Mouse (Mus musculus) heart, adult 2 months (tissue): Measurements from ENCODE around the gene Acsl4. TPM values are rescaled to one million over a fixed set of nuclear protein-coding genes. Genes with fewer than 3 reads are reported as not detected.

Experiments
- DNase-seq, 2 experiments: peaks; one replicate each; pipeline ENCODE4 v3.0.0; 2021
- H3K27ac ChIP-seq: fragments of 200-600 bp; 2 replicates; pipeline ENCODE4 v1.8.1; 2022
- H3K27me3 ChIP-seq: fragments of 200-500 bp; 2 replicates; pipeline ENCODE4 v1.6.1; 2012; ENCODE audit warnings: mild to moderate bottlenecking, low read length, inconsistent platforms, mixed read lengths; ENCODE audit not compliant: control insufficient read depth, insufficient read depth
- H3K36me3 ChIP-seq: fragments of 200-500 bp; 2 replicates; pipeline ENCODE4 v1.6.1; 2012; ENCODE audit warnings: low read length, inconsistent platforms; ENCODE audit not compliant: control insufficient read depth, insufficient read depth
- H3K4me1 ChIP-seq: fragments of 200-500 bp; 2 replicates; pipeline ENCODE4 v1.6.1; 2011; ENCODE audit warnings: low read length; ENCODE audit not compliant: control insufficient read depth, insufficient read depth
- H3K4me3 ChIP-seq: fragments of 200-600 bp; 2 replicates; pipeline ENCODE4 v1.8.1; 2022
- H3K79me2 ChIP-seq: fragments of 200-500 bp; replicated peaks from 2 replicates; pipeline ENCODE4 v1.6.1; 2012; ENCODE audit warnings: mild to moderate bottlenecking, inconsistent platforms, low read length, moderate library complexity, mixed read lengths; ENCODE audit not compliant: control insufficient read depth, insufficient read depth
- H3K9ac ChIP-seq: fragments of 200-500 bp; 2 replicates; pipeline ENCODE4 v1.6.1; 2012; ENCODE audit warnings: low read depth, mild to moderate bottlenecking, control low read depth, inconsistent platforms, low read length, mixed read lengths
- CTCF ChIP-seq: fragments of 200-600 bp; IDR thresholded peaks from 2 replicates; pipeline ENCODE4 v1.8.1; 2022; ENCODE audit warnings: antibody characterized with exemption, mild to moderate bottlenecking, moderate library complexity
- EP300 ChIP-seq: fragments of 200-500 bp; IDR thresholded peaks from 2 replicates; pipeline ENCODE4 v1.6.1; 2011; ENCODE audit warnings: low read depth, low read length, control low read depth; ENCODE audit not compliant: insufficient read depth
- POLR2A ChIP-seq: fragments of 200-500 bp; IDR thresholded peaks from 2 replicates; pipeline ENCODE4 v1.6.1; 2011; ENCODE audit warnings: mild to moderate bottlenecking, low read depth, low read length, control low read depth; ENCODE audit not compliant: insufficient read depth
- WGBS: fragments of 180-500 bp; shearing (Covaris S2); methylation state at CpG from one replicate; pipeline ENCODE4 v1.1.7; 2018; 5-methylcytosine and 5-hydroxymethylcytosine counted together
- intact Hi-C: fragments of 180-260 bp; cut with DNase I; formaldehyde crosslinking; loops from one replicate; pipeline ENCODE4 v1.15.1; 2025
- polyA plus RNA-seq: library from polyadenylated mRNA; depleted of rRNA; stranded (reverse); fragments of >200 nt; gene quantifications from 2 replicates; pipeline ENCODE4 v1.2.3, GENCODE M21; 2012
- total RNA-seq, 2 experiments: library from RNA; stranded (reverse); gene quantifications; 2 replicates each; pipeline ENCODE4 v1.2.3; 2021

Gene Acsl4
- total and polyA plus RNA-seq, 3 experiments: 2.2 to 11.0 (median 9.3) TPM

DNA sequence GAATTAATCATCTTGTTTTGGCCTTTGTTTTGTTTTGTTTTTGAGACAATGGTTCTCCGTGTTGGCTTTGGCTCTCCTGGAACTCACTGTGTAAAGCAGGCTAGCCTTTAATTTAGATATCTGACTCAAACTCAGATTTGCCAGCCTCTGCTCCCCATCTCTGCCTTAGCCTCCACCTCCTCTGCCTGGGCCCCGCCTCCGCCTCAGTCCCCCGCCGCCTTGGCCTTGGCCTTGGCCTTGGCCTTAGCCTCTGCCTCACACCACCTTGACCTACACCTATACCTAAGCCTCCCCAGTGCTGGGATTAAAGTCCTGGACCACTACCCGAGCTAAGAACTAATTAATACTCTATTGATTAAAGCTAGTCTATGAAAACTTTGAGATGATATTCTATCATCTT, 2.2 kb downstream of the Acsl4 start:
- Histone ChIP-seq H3K4me1 (peaks cover 2% of the 10 kb centered on the region), H3K79me2 (no peaks in the 10 kb centered on the region; the same call in 1 of the 2 replicates), H3K36me3 (peaks cover 2% of the 10 kb centered on the region; the same call in 1 of the 2 replicates), H3K4me3 (no peak overlapping the region), H3K9ac (no peak overlapping the region), H3K27ac (no peak overlapping the region), H3K27me3 (no peaks in the 10 kb centered on the region)
- intact Hi-C loops: no loop called here
- DNase-seq: no peak
- WGBS: 77% methylated on average over 6 of the region's 6 CpGs
- TF ChIP-seq EP300: no peak
- no peak for TF ChIP-seq POLR2A
- no peak for TF ChIP-seq CTCF

DNA sequence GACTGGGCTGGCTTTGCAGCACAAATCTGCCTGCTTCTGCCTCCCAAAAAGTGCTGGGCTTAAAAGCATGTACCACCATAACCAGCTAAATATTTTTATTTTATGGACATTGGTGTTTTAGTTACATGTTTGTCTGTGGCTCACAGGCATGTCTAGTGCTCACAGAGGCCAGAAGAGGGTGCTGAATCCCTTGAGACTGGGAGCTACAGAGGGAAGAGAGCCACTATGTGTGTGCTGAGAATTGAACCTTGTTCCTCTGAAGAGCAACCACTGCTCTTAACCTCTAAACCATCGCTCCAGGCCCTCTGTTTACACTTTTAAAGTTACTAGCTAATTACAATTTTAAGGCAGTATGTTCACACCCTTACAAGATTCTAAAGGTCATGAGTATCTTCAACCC, 2.7 kb downstream of the Acsl4 start:
- H3K27me3 ChIP-seq: no peaks in the 10 kb centered on the region
- no peak overlapping the region for H3K4me3 ChIP-seq
- no peaks in the 10 kb centered on the region; the same call in 1 of the 2 replicates for H3K79me2 ChIP-seq
- no peak for DNase-seq
- TF ChIP-seq EP300 (no peak), POLR2A (no peak), CTCF (peak; percentile 17; the same call in 1 of the 2 replicates)
- H3K27ac ChIP-seq: no peak overlapping the region
- WGBS: 96% methylated on average over 1 of the region's 1 CpGs
- peaks cover 2% of the 10 kb centered on the region for H3K4me1 ChIP-seq
- H3K36me3 ChIP-seq: peaks cover 2% of the 10 kb centered on the region; the same call in 1 of the 2 replicates
- H3K9ac ChIP-seq: no peak overlapping the region
- intact Hi-C loops: no loop called here

DNA sequence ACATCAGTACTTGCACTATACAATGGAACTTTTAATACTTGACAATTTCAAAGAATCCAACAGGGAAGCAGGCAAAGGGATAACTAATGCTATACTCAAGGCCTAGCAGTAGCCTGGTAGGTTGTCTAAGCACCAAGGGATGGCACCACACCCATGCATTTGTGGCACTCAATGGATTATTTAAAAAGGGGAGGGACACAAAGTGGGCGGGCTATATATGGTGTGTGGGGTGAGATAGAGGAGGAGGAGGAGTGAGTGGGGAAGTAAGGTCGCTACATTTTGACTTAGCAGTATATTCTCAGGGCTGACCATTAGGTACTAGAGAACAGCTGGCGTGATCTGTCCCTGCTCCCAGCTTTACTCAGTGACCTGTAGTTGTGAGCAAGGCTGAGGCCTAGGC, 5.4 kb downstream of the Acsl4 start:
- Histone ChIP-seq H3K9ac (no peak overlapping the region), H3K27ac (no peak overlapping the region), H3K4me1 (peaks cover 2% of the 10 kb centered on the region), H3K27me3 (no peaks in the 10 kb centered on the region), H3K4me3 (no peak overlapping the region), H3K79me2 (no peaks in the 10 kb centered on the region; the same call in 1 of the 2 replicates), H3K36me3 (peaks cover 2% of the 10 kb centered on the region; the same call in 1 of the 2 replicates)
- DNase-seq: no peak
- TF ChIP-seq CTCF: no peak
- no peak for TF ChIP-seq POLR2A
- 73% methylated on average over 3 of the region's 3 CpGs for WGBS
- intact Hi-C loops: no loop called here

DNA sequence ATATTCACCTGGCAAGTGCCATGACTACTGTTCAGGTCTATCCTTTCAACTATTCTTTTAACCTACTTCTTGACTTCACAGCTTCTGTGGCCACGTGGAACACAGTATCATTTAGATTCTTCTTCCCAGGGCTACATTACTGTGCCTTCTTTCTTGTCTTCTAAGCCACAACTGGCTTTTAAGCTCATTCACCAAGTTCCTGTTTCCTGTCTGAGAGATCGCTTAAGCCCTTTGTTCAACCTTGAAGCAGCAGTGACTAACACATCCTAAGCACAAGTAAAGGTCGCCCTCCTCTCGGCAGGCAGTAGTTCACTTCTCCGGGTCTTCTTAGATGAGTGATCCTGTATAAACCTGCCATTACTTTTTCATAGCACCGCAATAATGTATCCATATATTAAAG, 10.4 kb downstream of the Acsl4 start:
- H3K27ac ChIP-seq: no peak overlapping the region
- H3K27me3 ChIP-seq: no peaks in the 10 kb centered on the region
- H3K4me1 ChIP-seq: peaks cover 2% of the 10 kb centered on the region; the same call in 1 of the 2 replicates
- no peak overlapping the region for H3K4me3 ChIP-seq
- peaks cover 2% of the 10 kb centered on the region; the same call in 1 of the 2 replicates for H3K36me3 ChIP-seq
- TF ChIP-seq CTCF: no peak
- no peak for TF ChIP-seq EP300
- H3K9ac ChIP-seq: no peak overlapping the region
- no peak for DNase-seq
- 55% methylated on average over 6 of the region's 6 CpGs for WGBS
- intact Hi-C loops: loop anchor here (5.0 kb wide), 1 partner anchor 427 kb away; no protein-coding TSS in a partner anchor
- no peaks in the 10 kb centered on the region for H3K79me2 ChIP-seq

DNA sequence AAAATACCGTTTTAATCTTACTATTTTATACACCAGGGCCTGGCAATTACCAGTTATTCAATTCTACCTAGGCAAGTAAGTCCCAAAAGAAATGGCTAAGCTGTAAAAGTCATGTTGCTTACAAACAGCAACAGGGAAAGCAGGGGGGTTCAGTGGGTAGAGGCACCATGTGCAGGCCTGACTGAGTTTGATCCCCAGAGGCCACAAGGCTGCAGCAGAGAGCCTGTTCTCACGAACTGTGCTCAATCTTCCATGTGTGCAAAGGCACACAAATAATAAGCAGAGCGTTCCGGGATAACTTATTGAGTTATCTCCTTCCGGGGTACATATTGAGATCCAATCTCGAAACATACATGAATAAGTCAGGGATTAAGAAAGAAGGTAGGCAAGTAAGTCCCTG, 12.3 kb downstream of the Acsl4 start:
- TF ChIP-seq EP300 (no peak), CTCF (0 out of 2 replicates have a peak, but pooled peaks have one; percentile 12)
- H3K79me2 ChIP-seq: no peaks in the 10 kb centered on the region
- 81% methylated on average over 6 of the region's 6 CpGs for WGBS
- H3K36me3 ChIP-seq: no peaks in the 10 kb centered on the region
- no peak overlapping the region for H3K9ac ChIP-seq
- H3K4me3 ChIP-seq: no peak overlapping the region
- H3K27ac ChIP-seq: no peak overlapping the region
- DNase-seq: no peak
- intact Hi-C loops: loop anchor here (5.0 kb wide), 1 partner anchor 429 kb away; no protein-coding TSS in a partner anchor
- H3K4me1 ChIP-seq: peaks cover 2% of the 10 kb centered on the region; the same call in 1 of the 2 replicates
- H3K27me3 ChIP-seq: no peaks in the 10 kb centered on the region

DNA sequence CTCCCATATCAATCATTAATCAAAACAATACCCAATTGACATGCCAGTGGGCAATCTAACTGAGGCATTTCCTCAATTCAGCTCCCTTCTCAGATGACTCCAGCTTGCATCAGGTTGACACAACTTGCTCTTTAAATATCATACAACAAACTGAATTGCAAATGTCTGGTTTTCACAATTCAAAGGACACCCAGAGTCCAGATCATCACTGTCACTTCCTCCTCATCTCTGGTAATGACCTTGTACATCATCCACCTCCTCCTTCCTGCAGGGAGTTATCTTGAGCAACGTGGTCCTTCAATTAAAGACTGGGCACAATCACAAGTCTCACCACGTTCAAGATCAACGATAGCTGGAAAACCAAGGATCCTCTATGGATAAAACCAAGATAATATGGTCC, 13.0 kb downstream of the Acsl4 start:
- Histone ChIP-seq H3K79me2 (no peaks in the 10 kb centered on the region), H3K4me1 (peaks cover 2% of the 10 kb centered on the region; the same call in 1 of the 2 replicates), H3K9ac (no peak overlapping the region), H3K4me3 (no peak overlapping the region), H3K27ac (no peak overlapping the region), H3K27me3 (no peaks in the 10 kb centered on the region), H3K36me3 (no peaks in the 10 kb centered on the region)
- DNase-seq: no peak
- intact Hi-C loops: loop anchor here (5.0 kb wide), 1 partner anchor 430 kb away; no protein-coding TSS in a partner anchor
- WGBS: 42% methylated on average over 3 of the region's 3 CpGs
- TF ChIP-seq EP300 (no peak), CTCF (no peak), POLR2A (no peak)
